Mouse (Mus musculus): ENCODE data around the gene Nt5c1b.

Nt5c1b gene

GRCm38 (mm10) chr12:10369673-10370072, at the start of gene Nt5c1b:
Gene Nt5c1b (plus strand): TSS chr12:10369973.
- DNase-seq (ENCODE audit: low spot score): no peak

DNA sequence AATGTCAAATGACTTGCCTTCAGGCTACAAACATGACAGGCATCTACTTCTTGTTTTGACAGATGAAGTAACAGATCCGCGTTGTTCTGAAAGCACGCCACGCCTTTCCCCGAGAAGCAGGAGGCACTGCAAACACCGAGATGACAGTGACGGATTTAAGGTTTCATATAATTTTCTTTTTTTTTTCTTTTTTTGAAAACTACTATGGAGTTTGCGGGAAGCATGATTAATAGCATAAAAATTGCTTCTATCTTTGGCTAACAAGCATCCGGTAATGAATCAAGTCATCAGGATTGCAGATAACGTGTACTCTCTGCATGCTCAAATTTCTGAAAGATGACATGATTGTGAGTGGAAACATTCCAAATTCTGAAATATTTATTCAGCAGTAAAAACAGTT, 42.1 kb upstream of the Nt5c1b start:
- DNase-seq (ENCODE audit: low spot score): no peak

DNA sequence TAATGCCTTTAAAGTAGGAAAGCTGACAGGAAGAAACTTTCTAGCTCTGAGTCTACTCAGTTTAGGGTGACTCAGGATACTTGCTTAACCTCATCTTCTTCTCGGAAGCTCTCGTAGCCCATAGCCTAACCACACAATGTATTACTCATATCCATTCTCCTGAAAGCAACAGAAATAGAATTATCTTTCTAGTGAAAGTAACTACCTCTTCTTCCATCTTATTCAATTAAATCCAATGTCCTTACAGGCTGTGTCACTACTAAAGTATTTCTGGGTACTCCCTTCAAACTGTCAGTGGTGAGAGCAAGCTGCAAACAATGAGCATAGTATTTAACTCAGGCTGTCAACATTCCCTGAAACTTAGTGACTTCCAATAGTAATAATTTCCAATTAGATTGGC, 40.3 kb upstream of the Nt5c1b start:
- no peak for DNase-seq (ENCODE audit: low spot score)

- no peak for DNase-seq (ENCODE audit: low spot score)
Measured at GRCm38 (mm10) chr12:10340604-10341003, 29.2 kb upstream of the Nt5c1b start.

- DNase-seq (ENCODE audit: low spot score): no peak
Measured at GRCm38 (mm10) chr12:10350706-10351105, 19.1 kb upstream of the Nt5c1b start.

- no peak for DNase-seq (ENCODE audit: low spot score)
Measured at GRCm38 (mm10) chr12:10357756-10358155, 12.0 kb upstream of the Nt5c1b start.

- no peak for DNase-seq (ENCODE audit: low spot score)
Measured at GRCm38 (mm10) chr12:10390671-10391441, 21.1 kb downstream of the Nt5c1b start, which contains the start of gene Rdh14. Gene Rdh14 (plus strand): TSS chr12:10390772.

GRCm38 (mm10) chr12:10400788-10401187, 31.0 kb downstream of the Nt5c1b start:
- DNase-seq (ENCODE audit: low spot score): no peak

GRCm38 (mm10) chr12:10402421-10403115, 32.8 kb downstream of the Nt5c1b start:
- no peak for DNase-seq (ENCODE audit: low spot score)

DNA sequence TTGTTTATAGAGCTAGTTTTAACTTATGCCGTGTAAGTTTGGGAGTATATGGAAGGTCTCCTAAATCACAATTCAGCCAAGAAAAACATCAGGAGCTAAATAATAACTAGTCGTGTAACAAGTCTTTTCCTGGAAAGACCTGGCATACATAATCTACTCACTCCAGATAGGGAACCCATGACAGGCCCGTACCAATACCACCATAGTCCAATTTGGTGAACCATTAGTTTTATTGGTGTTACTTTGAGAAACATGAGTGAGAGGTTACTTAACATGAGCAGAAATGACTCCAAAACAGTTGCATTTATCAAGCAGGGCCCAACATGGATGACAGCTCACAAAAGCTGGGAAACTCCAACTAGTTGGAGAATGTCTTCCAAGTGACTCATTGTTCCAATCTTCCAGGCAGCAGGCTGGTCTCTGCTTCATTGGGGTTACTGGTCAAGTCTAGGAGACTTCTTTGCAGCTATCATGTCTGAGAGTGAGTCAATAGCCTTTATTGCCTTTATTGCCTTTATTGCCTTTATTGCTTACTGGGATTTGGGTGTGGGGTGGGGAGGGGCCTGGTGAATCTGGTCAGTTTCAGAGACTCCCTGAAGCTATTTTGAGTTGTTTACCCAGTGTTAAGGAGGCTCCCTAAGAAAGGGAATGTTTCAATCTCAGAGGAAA, 40.9 kb downstream of the Nt5c1b start:
- DNase-seq (ENCODE audit: low spot score): no peak

- no peak for DNase-seq (ENCODE audit: low spot score)
Measured at GRCm38 (mm10) chr12:10411453-10411852, 41.7 kb downstream of the Nt5c1b start.

GRCm38 (mm10) chr12:10422347-10422746, 52.6 kb downstream of the Nt5c1b start:
- DNase-seq (ENCODE audit: low spot score): no peak

DNA sequence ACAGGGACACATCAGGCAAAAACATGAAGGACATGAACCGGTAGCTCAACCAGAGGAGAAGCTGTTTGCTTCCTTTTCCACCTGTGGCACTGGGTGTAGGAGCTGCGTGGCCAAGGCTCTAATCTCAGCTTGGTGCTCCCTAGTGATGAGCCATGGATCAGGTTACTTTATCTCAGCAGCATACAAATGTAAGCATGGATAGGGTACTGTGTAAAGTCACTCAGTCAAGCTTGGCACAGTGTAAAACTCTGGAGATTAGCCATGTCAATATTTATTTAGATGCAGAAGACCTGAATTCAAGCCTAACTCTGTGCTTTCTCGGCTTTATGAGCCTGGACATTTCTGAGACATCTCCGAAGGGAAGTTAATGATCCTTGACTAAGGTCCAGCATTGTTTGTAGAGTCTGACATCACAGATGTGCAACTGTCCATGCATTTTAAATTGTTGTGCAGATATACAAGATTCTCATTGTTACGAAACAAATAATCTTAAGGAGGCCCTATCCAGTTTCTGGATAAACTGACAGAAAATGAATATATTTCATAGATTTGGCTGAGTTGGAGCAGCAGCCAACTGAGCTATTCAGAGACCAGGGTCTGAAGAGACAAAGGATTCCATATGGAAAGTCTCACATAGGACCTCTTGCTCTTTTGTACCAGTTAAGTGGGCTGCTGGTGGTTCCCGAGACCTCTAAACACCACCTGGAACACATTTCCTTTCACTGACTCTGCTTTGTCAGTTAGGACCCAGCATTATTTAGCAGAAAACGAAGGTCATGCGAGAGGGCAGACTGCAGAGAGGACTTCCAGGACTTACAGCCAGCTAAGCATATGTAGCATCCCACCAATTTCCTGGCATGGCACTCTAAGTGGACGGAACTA, 56.5 kb downstream of the Nt5c1b start:
- no peak for DNase-seq (ENCODE audit: low spot score)

DNA sequence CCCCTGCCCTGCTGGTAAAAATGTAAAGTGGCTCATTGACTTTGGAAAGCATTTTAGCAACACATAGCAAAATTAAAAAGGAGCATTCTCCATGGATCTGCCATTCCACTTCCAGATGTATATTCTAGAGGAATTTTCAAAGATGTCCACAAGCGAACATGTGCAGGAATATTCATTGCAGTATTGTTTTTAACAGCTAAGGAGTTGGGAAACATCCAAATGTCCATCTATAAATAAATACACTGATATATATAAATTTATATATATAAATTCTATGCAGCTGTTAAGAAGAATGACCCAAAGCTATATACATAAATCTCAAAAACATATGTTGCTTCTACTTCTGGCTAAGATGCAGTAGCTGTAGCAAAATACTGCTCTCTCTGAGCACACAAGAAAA, 61.2 kb downstream of the Nt5c1b start:
- DNase-seq (ENCODE audit: low spot score): no peak

DNA sequence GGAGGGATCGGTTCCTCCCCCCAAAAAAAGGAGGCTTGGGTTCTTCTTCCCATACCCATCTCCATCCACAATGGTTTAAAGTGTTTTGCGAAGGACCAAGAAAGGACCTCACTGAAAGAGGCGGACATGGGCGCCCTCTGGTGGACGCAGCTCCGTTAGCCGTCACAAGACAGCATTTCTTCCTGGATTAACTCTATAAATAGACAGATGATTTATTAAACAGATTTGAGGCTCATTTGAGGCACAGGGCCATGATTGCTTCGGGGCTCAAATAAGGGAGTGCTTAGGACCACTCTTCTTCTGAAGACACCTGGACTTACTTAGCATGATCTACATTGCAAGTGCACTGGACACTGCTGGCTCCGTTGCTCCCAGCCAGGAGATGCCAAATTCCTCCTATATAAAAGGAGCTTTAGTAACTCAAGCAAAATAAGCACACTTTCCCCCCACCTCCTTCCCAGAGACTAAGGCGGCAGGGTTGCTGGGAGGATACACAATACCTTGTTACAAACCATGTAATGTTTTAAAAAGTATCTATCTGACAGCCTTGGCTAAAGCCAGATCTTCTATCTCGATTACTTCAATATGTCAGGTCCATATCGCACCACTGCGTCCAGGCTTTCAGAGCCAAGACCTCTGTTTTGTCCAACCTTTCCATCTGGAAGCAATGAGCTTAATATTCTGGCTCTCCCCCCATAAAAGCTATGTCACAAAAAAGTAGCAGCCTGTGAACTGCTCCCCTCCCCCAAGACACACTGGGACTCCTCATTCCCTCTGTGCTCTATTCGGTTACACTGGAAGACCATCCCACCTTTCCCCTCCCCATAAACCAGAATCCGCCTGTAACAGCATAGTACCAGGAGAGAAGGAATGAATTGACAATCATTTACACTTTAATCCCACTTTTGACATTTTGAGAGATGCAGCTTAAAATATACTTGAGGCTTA, 68.6 kb downstream of the Nt5c1b start:
- peak; percentile 14 for DNase-seq (ENCODE audit: low spot score)

Measured in MN1 (cell line).